Mouse (Mus musculus): ENCODE measurements around the gene Rbm4b.
"Not testable (repeated sequence)": the region's sequence is repeated elsewhere in the genome, so short reads cannot be mapped to it uniquely, and the experiment has no call there.

The Rbm4b gene

DNA sequence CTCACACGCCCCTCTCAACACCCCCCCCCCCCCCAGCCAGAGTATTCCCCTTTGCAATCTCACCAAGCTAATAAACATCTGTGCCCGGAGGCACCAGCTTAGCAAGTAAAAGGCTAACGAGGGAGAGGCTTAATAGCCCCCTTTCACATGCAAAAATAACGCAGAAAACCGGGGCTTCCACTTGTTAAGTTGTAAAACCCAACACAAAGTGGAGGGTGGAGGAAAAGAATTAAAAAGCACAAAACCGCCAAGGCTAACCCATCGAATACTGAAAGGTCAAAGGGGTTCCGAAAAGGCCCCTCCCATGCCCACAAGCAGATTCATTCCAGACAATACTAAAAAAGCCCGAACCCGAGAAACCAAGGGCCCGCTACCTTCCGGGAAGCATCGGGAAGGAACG lies 54.0 kb downstream of the Rbm4b start:
- DNase-seq (ENCODE audit: low read depth, low spot score): no peak

- no peak for DNase-seq (ENCODE audit: low read depth, low spot score)
Measured at GRCm38 (mm10) chr19:4810746-4811062, 54.4 kb downstream of the Rbm4b start.

GRCm38 (mm10) chr19:4811063-4811908 lies 55.0 kb downstream of the Rbm4b start, which contains the start of the genes Gm21992 and Rbm14:
Gene Gm21992 (minus strand): TSS chr19:4811612.
Gene Rbm14 (minus strand): TSS chr19:4811634.
- peak; percentile 97 for DNase-seq (ENCODE audit: low read depth, low spot score)

DNA sequence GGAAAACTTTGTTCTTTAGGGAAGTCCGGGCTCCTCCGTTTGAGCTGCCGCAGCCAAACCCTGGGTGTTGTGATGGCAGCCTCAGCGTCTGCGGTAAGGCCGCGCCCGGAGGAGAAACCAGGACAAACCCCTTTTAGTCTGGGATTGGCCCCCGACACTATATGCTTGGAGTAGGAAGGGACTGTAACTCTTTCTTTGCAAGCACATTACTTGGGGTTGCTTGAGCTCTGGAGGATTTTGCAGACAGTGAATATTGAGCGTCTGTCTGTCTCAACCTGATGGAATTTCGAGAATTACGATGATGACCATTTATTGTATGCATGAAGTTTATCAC lies 55.6 kb downstream of the Rbm4b start:
- no peak for DNase-seq (ENCODE audit: low read depth, low spot score)

- not testable (repeated sequence) for DNase-seq (ENCODE audit: low read depth, low spot score)
Measured at GRCm38 (mm10) chr19:4812334-4812949, 56.1 kb downstream of the Rbm4b start.

DNA sequence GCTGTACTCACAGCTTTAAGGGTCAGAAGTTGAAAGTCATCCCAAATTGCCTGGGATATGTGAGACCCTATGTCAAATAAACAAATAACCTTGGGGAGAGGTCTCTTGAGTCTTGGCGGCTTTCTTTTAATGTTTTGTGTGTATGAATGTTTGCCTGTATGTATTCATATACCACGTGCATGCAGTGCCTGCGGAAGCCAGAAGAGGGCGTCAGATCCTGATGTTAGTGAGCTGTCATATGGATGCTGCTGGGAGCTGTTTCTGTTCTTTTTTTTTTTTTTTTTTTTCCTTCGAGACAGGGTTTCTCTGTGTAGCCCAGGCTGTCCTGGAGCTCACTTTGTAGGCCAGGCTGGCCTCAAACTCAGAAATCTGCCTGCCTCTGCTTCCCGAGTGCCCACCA lies 56.7 kb downstream of the Rbm4b start:
- no peak for DNase-seq (ENCODE audit: low read depth, low spot score)

All from retina, postnatal 7 days (tissue).